ENCODE assay signal across 17 mouse cellular contexts in the genomic region with DNA sequence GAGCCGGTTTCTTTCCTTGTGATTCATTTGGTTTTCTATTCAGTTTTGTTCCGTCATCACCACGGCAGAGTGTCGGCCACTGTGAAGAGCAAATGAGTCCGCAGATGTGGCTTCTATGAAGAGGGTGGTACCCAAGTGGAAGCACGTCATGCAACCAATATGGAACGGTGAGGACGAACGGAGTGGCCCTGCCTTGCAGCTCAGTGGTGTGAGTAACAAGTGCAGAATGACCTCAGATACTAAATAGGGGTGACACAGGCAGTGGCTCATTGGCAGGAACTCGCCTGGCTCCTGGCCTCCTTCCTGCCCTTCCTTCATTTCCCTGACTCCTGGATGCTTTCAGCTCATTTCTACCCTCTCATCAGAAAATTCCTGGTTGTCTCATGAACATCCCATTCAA.
DNase-seq lines count a peak whose midpoint lies in the region; ATAC-seq and TF ChIP-seq lines count a peak whose summit lies in the region.
"Had no signal": no experiment of that assay in that cellular context is flagged by ENCODE, and none has a peak within 500 bp of the region (broad histone marks: within the 10 kb centered on the region; RNA-seq: fewer than 3 reads in every experiment).

No protein-coding gene starts in this region.

- H3K79me2 ChIP-seq in heart, adult 2 months (replicated peaks; ENCODE audit: control insufficient read depth, insufficient read depth, low read length): no peaks in the 10 kb centered on the region

- intact Hi-C loops in heart, adult 2 months (cut with DNase I): loop anchor here (2.0 kb wide), 1 partner anchor 60 kb away; no protein-coding TSS in a partner anchor

- WGBS in heart, adult 2 months: 39% methylated on average over 10 of the region's 10 CpGs
- WGBS in heart, embryonic 11.5 days (ENCODE audit: insufficient replicate concordance): 67% methylated on average over 10 of the region's 10 CpGs
- WGBS in kidney, adult 2 months: 66% methylated on average over 10 of the region's 10 CpGs
- WGBS in lung, adult 2 months: 58% methylated on average over 10 of the region's 10 CpGs
- 83% methylated on average over 10 of the region's 10 CpGs for WGBS in midbrain, embryonic 13.5 days

- H3K36me3 ChIP-seq in heart, adult 2 months (ENCODE audit: control insufficient read depth, insufficient read depth, low read length): no peaks in the 10 kb centered on the region
- H3K36me3 ChIP-seq in heart, embryonic 11.5 days (ENCODE audit: control insufficient read depth, insufficient read depth, low read length): no peaks in the 10 kb centered on the region
- H3K36me3 ChIP-seq in kidney, adult 2 months (ENCODE audit: control insufficient read depth, insufficient read depth, low read length): no peaks in the 10 kb centered on the region
- H3K36me3 ChIP-seq in midbrain, embryonic 13.5 days: no peaks in the 10 kb centered on the region
- H3K36me3 ChIP-seq: embryonic facial prominence, embryonic 10.5 days; heart, embryonic 13.5 days; hindbrain, embryonic 15.5 days had no signal

- no peak for TF ChIP-seq POLR2A in heart, adult 2 months (IDR thresholded peaks at IDR 0.05; ENCODE audit: insufficient read depth, low read depth, low read length)
- TF ChIP-seq POLR2A in kidney, adult 2 months (IDR thresholded peaks at IDR 0.05; ENCODE audit: low read depth, low read length): no peak
- TF ChIP-seq POLR2A in lung, adult 2 months (IDR thresholded peaks at IDR 0.05; ENCODE audit: borderline replicate concordance, extremely low read depth, low read depth, low read length): no peak

- peak; percentile 29 to 43 for DNase-seq in heart, adult 2 months
- peak; percentile 44 for DNase-seq in kidney, adult 2 months
- DNase-seq in kidney, adult 9 months: no peak
- DNase-seq in lung, postnatal 25 days (ENCODE audit: low spot score): peak; percentile 28
- DNase-seq in lung, adult 2 months: no peak
- DNase-seq: adrenal gland, adult 2 months; adrenal gland, postnatal 25 days; cerebellum, adult 2 months; cerebellum, postnatal 10 days; forebrain, postnatal 0 days had no signal

- H3K4me2 ChIP-seq in heart, embryonic 11.5 days: no peak overlapping the region
- no peak overlapping the region for H3K4me2 ChIP-seq in midbrain, embryonic 13.5 days (replicated peaks)
- H3K4me2 ChIP-seq: forebrain, embryonic 13.5 days; heart, embryonic 13.5 days; hindbrain, embryonic 15.5 days had no signal

- no peak overlapping the region for H3K4me3 ChIP-seq in heart, adult 2 months
- no peak overlapping the region for H3K4me3 ChIP-seq in heart, embryonic 11.5 days (ENCODE audit: low read depth, low read length)
- H3K4me3 ChIP-seq in kidney, adult 2 months (ENCODE audit: insufficient read depth, low read depth, low read length): no peak overlapping the region
- H3K4me3 ChIP-seq in lung, adult 2 months (replicated peaks; ENCODE audit: extremely low read depth, low read depth, low read length): no peak overlapping the region
- H3K4me3 ChIP-seq in midbrain, embryonic 13.5 days (replicated peaks): no peak overlapping the region
- H3K4me3 ChIP-seq: embryonic facial prominence, embryonic 10.5 days; forebrain, embryonic 13.5 days; heart, embryonic 13.5 days; hindbrain, embryonic 15.5 days had no signal

- no peaks in the 10 kb centered on the region for H3K27me3 ChIP-seq in heart, adult 2 months (ENCODE audit: control insufficient read depth, insufficient read depth, low read length)
- H3K27me3 ChIP-seq in heart, embryonic 11.5 days (ENCODE audit: control insufficient read depth, insufficient read depth, low read length): no peaks in the 10 kb centered on the region
- H3K27me3 ChIP-seq in kidney, adult 2 months (replicated peaks; ENCODE audit: control insufficient read depth, insufficient read depth, low read length): no peaks in the 10 kb centered on the region
- no peaks in the 10 kb centered on the region for H3K27me3 ChIP-seq in midbrain, embryonic 13.5 days
- H3K27me3 ChIP-seq: forebrain, embryonic 13.5 days; heart, embryonic 13.5 days; hindbrain, embryonic 15.5 days had no signal

- TF ChIP-seq EP300 in heart, adult 2 months (IDR thresholded peaks at IDR 0.05; ENCODE audit: insufficient read depth, low read depth, low read length): no peak

- peak overlapping the region; percentile 56 for H3K27ac ChIP-seq in heart, adult 2 months
- H3K27ac ChIP-seq in heart, embryonic 11.5 days (ENCODE audit: low read depth, low read length): no peak overlapping the region
- peak overlapping the region; percentile 34; the same call in 1 of the 2 replicates for H3K27ac ChIP-seq in kidney, adult 2 months (ENCODE audit: insufficient read depth, low read depth, low read length)
- no peak overlapping the region for H3K27ac ChIP-seq in midbrain, embryonic 13.5 days
- H3K27ac ChIP-seq: embryonic facial prominence, embryonic 10.5 days; forebrain, embryonic 13.5 days; heart, embryonic 13.5 days; hindbrain, embryonic 15.5 days had no signal

- H3K4me1 ChIP-seq in heart, adult 2 months (ENCODE audit: control insufficient read depth, insufficient read depth, low read length): peaks cover 7% of the 10 kb centered on the region
- no peaks in the 10 kb centered on the region for H3K4me1 ChIP-seq in heart, embryonic 11.5 days (ENCODE audit: control insufficient read depth, insufficient read depth, low read length)
- H3K4me1 ChIP-seq in kidney, adult 2 months (ENCODE audit: control insufficient read depth, insufficient read depth, low read length): no peaks in the 10 kb centered on the region
- H3K4me1 ChIP-seq in lung, adult 2 months (ENCODE audit: control insufficient read depth, insufficient read depth, low read length): no peaks in the 10 kb centered on the region
- H3K4me1 ChIP-seq in midbrain, embryonic 13.5 days (replicated peaks): no peaks in the 10 kb centered on the region
- H3K4me1 ChIP-seq: embryonic facial prominence, embryonic 10.5 days; forebrain, embryonic 13.5 days; hindbrain, embryonic 15.5 days had no signal

- no peak overlapping the region for H3K9ac ChIP-seq in heart, adult 2 months (ENCODE audit: low read depth, low read length)
- no peak overlapping the region for H3K9ac ChIP-seq in heart, embryonic 11.5 days (ENCODE audit: low read depth, low read length)
- H3K9ac ChIP-seq in midbrain, embryonic 13.5 days (replicated peaks): no peak overlapping the region
- H3K9ac ChIP-seq: forebrain, embryonic 13.5 days; forebrain, postnatal 0 days; heart, embryonic 13.5 days; hindbrain, embryonic 15.5 days had no signal

- no peaks in the 10 kb centered on the region; the same call in 1 of the 2 replicates for H3K9me3 ChIP-seq in heart, embryonic 11.5 days (replicated peaks; ENCODE audit: control insufficient read depth, low read length)
- no peaks in the 10 kb centered on the region for H3K9me3 ChIP-seq in midbrain, embryonic 13.5 days
- H3K9me3 ChIP-seq: forebrain, embryonic 13.5 days; heart, embryonic 13.5 days; hindbrain, embryonic 15.5 days had no signal

- no peak for TF ChIP-seq CTCF in heart, adult 2 months (IDR thresholded peaks at IDR 0.05)
- no peak for TF ChIP-seq CTCF in kidney, adult 2 months (conservative IDR thresholded peaks at IDR 0.05; ENCODE audit: insufficient read depth, insufficient read length, low read depth, low read length)
- no peak for TF ChIP-seq CTCF in lung, adult 2 months (IDR thresholded peaks at IDR 0.05; ENCODE audit: insufficient read depth, low read length)

- ATAC-seq in heart, embryonic 11.5 days (replicated peaks; ENCODE audit: insufficient number of reproducible peaks, low FRiP score, low TSS enrichment): no peak
- no peak for ATAC-seq in midbrain, embryonic 13.5 days
- ATAC-seq: forebrain, embryonic 13.5 days; forebrain, postnatal 0 days; intestine, embryonic 16.5 days had no signal

Comparison
In these comparisons a context has a peak if more than half of its experiments do, and no peak if none do; other contexts are left out.
1. DNase-seq: peak in heart, adult 2 months (2 of 2), kidney, adult 2 months (single experiment) and lung, postnatal 25 days (single experiment); none in kidney, adult 9 months (single experiment) and lung, adult 2 months (single experiment).
2. H3K27ac ChIP-seq: peak in heart, adult 2 months (single experiment) and kidney, adult 2 months (single experiment); none in heart, embryonic 11.5 days (single experiment) and midbrain, embryonic 13.5 days (single experiment).